Mouse (Mus musculus): ENCODE measurements around the gene Baz2a.
"Not testable (repeated sequence)": the region's sequence is repeated elsewhere in the genome, so short reads cannot be mapped to it uniquely, and the experiment has no call there.

Baz2a gene

DNA sequence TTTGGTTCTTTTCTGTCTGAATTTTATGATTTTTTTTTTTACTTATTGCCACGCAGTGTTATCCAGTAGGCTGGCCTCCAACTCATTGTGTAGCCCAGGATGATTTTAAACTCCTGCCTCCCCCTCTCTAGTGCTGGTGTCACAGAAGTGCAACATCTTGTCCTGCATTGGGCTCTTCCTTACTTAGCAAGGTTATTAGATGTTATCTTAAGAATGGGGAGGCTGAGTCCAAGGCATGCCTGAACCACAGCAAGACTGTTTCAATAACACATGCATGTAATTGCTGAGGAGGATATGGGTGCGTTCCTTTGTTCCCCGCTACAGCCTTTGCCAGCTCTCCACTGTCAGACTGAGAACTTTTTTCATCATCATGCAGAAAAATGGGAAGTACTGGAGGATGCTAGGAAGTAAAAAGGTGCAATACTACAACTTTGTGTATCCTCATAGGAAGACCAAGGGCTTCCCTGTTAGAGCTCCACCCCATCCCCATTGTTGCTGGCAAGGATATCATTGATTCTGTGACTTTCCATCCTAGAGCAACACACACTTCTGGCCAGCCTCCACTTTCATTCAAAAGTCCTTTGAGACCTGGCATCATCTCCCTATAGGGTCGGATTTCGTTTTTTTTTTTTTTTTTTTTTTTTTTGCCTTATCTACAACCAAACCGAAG, 9.4 kb upstream of the Baz2a start:
- no peak for DNase-seq (ENCODE audit: low read depth in 2 of 2, low spot score in 2 of 2)

DNA sequence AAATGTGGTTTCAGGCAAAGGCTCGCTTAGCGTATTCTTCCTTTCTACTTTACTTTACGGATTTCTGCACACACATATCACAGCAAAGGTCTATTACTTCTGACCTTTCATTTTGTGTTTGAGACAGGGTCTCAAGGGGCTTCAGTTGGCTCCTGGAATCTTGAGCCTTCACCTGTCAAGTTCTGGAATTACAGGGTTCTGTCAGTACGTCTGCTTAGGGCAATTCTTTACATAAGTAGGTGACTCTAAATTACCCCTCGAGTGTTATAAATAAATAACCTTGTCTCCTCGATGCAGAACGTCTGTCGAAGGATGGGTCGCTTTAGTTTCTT, 8.9 kb upstream of the Baz2a start:
- no peak for DNase-seq (ENCODE audit: low read depth in 2 of 2, low spot score in 2 of 2)

DNA sequence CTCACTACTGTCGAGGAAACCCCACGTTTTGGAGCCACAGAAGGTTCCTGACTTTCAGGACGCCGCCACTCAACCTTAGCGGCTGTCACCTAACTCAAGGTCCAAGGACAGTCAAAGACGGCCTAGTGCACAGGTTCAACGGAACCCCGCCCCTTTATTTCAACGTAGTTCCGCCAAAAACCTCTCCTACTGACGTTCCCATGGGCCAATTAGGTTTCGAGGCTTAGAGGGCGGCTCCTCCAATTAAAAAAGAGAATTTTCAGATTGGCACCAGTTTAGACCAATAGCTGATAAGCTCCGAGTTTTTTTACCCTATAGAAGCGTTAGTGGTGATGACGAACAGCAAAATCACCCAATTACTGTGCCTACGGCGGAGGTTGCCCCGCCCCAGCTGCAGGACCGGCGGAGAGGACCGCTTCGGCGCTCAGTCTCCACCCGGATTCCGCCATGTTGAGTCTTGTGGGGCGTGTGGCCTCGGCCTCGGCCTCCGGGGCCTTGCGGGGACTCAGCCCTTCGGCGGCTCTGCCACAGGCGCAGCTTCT, 8.4 kb upstream of the Baz2a start, which contains the start of gene Atp5b:
Gene Atp5b (plus strand): TSS at position 394 of the 542 bp plus-strand sequence.
- DNase-seq (ENCODE audit: low read depth in 2 of 2, low spot score in 2 of 2), result peak; percentile 94

DNA sequence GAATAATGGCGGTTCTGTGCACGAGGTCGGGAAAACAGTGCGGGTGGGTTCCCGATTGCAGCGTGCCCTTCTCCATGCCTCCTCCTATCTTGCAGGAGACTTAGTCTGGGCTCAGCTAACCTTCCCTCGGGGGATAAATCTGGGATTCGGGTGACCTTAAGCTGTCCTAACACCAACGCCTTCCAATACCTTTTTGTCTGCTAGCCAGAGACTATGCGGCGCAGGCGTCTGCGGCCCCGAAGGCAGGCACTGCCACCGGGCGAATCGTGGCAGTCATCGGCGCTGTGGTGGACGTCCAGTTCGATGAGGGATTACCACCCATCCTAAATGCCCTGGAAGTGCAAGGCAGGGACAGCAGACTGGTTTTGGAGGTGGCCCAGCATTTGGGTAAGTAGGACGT, 7.7 kb upstream of the Baz2a start:
- DNase-seq (ENCODE audit: low read depth in 2 of 2, low spot score in 2 of 2), result no peak

DNA sequence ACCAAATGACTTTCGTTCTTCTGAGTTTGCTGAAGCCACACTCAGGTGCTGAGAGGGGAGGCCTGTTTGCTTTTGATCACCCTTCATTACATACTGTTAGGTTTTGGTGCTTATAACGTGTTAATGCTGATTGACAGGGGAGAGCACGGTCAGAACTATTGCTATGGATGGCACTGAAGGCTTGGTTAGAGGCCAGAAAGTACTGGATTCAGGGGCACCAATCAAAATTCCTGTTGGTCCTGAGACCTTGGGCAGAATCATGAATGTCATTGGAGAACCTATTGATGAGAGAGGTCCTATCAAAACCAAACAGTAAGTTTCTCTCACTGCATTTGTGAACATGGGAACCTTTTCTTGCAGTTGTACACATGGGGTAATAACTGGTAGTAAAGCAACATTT, 7.2 kb upstream of the Baz2a start:
- no peak for DNase-seq (ENCODE audit: low read depth in 2 of 2, low spot score in 2 of 2)

DNA sequence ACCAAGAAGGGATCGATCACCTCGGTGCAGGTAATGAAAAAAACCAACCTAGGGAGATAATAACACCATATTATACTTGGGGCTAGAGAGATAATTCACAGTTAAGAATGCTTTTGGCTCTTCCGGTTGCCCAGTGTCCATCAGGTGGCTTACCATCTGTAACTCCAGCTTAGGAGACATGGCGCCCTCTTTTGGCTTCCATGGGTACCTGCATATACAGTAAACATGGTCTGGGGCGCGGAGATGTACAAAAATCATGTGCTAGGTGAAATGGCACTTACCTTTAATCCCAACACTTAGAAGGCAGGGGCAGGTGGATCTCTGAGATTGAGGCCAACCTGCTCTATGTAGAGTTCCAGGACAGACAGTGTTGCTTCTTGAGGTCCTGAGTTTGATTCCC, 5.0 kb upstream of the Baz2a start:
- DNase-seq (ENCODE audit: low read depth in 2 of 2, low spot score in 2 of 2), result peak; percentile 14 to 28

DNA sequence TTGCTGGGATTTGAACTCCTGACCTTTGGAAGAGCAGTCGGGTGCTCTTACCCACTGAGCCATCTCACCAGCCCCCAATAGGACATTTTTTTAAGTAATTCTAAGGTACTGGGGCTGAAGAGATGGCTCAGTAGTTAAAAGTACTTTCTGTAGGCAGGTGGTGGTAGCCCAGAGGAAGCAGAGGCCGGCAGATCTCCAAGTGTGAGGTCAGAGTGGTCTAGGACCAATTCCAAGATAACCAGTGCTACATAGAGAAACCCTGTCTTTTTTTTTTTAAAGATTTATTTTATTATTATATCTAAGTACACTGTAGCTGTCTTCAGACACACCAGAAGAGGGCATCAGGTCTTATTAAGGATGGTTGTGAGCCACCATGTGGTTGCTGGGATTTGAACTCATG, 4.2 kb upstream of the Baz2a start:
- not testable (repeated sequence) for DNase-seq (ENCODE audit: low read depth in 2 of 2, low spot score in 2 of 2)

DNA sequence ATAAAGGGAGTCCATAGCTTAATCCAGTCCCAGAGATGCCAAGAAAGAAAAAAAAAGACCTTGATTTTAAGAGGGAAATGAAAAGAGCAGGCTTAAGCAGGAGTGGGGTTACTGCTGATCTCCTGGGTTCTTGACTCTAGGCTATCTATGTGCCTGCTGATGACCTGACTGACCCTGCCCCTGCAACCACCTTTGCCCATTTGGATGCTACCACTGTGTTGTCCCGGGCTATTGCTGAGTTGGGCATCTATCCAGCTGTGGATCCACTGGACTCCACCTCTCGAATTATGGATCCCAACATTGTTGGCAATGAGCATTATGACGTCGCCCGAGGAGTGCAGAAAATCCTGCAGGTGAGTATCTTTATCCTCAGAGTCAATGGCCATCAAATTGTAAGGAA, 3.2 kb upstream of the Baz2a start:
- no peak for DNase-seq (ENCODE audit: low read depth in 2 of 2, low spot score in 2 of 2)

DNA sequence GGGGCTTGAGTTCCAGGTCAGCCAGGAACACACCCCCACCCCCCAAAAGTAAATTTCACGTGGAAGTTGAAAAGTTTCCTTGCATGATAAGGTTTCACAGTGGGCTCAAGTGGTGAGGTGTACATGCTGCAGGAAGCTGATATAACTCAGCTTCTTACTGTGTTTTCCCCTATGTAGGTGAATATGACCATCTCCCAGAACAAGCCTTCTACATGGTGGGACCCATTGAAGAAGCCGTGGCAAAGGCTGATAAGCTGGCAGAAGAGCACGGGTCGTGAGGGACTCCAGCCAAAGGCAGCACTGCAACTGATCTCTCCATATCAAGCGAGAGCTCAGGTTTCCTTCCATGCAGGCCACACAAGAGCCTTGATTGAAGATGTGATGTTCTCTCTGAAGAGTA, 1.5 kb upstream of the Baz2a start:
- no peak for DNase-seq (ENCODE audit: low read depth in 2 of 2, low spot score in 2 of 2)

DNA sequence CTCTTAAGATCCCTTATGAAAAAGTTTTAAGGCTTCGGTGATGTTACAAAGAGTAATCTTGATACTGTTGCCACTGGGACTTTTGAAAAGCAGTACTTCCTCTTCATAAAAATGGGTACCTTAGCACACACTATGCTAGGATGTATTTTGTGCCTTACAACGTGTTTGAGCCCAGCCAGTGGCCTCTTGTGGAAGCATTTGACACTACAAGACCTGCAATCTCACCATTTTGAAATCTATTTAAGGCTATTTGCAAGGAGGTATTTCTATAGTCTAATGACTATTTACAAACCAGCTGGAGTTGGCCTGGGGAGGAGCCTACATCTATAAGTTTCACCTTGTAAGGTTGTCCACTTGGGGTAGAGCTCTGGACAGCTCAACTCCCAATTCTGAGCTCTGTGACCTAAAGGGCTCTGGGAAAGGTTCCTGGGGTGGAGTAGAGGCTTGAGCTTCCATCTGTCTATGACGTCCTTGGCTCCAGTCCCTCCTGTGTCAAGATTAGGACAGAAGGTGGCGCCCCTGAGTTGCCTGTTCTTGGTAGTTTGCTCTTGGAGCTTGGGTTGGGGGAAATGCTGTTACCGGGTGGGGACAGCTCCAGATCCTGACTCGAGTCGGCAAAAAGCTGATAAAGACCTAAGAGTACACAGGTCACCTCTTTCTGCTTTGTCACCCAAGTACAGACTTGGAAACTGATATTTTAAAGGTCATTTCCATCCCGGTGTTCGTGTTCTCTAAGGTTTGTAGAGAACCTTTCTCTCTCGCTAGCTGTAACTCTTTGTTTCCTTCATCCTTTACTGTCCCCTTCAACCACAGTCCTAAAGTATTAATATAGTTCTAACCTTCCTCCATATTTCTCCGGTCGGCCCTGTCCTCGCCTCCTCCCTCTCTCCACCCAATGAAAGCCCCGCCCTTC, 470 bp upstream of the Baz2a start:
- DNase-seq (ENCODE audit: low read depth in 2 of 2, low spot score in 2 of 2), result peak; percentile 86 to 95

DNA sequence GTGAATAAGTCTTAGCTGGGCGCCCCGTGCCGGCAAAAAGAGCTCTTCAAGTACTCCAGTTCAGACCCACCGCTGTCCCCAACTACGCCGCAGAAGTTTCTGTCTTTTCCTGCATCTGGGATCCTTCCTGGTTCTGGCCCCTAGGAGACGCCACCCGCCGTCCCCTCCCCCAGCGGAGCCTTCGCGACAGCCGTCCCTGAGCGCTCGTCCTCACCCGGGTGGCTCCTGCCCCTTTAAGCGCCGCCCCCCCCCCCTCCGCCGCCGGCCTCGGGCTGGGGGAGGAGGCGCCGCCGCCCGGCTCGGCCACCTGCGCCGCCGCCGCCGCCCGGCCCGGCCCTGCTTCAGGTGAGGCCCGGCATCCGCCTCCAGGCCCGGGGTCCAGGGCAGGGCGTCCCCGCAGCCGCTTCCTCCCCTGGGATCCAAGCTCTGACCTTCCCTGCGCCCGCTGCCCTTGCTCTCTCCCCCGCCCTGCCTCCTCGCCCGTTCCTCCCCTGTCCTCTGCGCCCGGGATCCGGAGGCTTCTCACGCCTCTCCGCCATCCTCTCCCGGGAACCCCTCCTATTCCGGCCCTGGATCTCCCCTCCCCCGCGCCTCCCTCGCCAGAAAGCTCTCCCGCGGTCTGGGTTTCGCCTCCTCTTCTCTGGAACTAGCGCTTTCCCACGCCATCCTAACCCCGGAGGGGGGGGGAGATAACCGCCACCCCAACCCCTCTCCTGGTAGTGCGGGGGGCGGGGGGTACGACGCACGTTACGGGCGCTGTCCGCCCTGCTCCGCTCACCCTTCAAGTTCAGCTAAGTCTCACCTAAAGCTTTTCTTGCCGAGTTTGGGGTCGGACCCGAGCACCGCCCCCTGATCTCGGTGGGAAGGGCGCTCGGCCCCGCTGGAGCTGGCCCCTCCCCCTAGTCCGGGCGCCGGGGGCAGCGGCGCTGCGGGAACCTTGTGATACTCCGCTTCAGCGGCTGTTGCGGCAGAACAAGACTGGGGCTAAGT, 1.4 kb downstream of the Baz2a start:
- peak; percentile 30 to 31 for DNase-seq (ENCODE audit: low read depth in 2 of 2, low spot score in 2 of 2)

DNA sequence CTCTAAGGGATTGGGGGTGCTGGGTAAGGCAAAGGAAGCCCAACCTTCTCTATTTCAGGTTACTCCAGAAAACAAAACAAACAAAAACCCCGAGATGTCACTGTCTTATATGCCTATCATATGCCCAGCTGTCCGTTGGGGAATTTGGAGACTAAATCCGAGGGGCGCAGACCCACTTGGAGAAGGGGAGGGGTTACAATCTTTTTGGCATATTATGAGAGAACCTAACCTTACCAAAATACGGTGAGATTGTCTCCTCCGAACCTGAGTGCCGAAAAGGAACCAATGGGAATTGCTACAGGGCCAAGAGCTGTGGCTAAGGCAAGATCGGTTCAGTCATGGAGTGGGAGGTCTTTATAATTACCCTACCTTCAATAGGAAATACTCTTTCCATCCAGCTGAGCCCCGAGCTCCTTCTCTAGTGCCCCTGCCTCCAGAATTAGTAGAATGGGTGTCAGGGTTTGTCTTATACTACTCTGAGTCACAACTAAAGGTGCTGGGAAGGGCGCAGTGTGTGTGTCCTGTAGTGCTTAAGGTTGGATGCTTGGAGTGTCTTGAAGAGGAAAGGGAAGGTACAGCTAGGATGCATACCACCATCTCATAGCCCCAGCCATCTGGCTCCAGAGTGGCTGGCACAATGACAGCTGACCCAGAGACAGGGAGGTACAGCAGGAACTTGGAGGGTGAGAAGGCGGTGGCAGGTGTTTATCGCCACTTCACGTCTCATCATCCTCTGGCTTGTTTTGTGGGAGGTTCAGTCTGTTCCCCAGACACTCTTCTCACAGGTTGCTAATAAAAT, 2.3 kb downstream of the Baz2a start:
- DNase-seq (ENCODE audit: low read depth in 2 of 2, low spot score in 2 of 2), result peak in 1 of 2 experiments; percentile 30

DNA sequence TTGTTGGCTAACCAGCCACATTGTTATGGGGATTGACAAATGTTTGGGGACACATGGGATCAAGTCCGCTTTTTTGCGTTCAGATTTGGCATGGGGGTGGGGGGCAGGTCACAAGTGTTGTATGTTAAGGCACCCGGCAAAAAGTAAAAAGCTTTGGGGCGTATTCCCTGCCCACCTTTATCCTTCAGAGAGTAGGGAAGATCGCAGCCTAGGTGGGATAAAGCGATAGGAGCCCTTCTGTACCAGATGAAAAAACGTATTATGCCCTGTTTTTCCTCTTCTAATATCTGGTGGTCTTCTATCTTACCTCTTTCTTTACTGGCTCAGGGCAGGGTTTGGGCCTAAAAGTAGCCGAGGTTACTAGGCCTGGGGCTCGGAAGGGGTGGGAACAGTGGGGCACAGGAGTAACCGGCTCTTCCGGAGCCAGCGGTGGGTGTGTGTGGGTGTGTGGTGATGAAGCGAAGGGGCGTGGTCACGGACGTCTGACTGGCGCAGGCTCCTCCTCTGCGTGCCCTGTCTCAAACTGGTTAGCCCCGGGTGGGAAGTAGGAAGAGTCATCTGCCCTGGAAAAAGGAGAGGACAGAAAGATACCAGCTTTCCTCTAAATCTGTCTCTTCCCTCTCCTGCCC, 3.1 kb downstream of the Baz2a start:
- DNase-seq (ENCODE audit: low read depth in 2 of 2, low spot score in 2 of 2), result peak; percentile 79 to 86

DNA sequence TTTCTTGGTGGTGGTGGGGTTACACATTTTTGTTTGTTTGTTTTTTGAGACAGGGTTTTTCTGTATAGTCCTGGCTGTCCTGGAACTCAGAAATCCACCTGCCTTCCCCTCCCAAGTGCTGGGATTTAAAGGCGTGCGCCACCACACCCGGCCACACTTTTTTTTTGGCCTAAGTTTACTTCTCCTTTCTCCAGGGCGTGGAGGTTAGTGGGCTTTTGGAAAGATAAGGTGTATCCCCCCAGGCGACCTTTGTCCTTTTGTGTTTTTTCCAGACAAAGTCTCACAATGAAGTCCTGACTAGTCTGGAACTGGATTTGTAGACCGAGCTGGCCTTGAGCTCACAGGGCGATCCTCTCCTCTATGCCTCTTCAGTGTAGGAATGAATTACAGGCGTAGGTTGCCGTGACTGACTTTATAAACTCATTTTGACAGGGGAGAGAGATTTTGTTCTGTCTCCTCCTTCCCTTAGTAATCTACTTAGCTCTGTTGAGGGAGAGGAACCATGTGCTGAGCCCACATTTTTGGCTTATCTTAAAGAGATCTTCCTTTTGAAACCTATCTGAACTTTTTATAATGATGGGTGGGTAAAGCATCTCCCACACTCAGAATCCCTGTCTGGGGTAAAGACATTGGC, 3.7 kb downstream of the Baz2a start:
- no peak for DNase-seq (ENCODE audit: low read depth in 2 of 2, low spot score in 2 of 2)

DNA sequence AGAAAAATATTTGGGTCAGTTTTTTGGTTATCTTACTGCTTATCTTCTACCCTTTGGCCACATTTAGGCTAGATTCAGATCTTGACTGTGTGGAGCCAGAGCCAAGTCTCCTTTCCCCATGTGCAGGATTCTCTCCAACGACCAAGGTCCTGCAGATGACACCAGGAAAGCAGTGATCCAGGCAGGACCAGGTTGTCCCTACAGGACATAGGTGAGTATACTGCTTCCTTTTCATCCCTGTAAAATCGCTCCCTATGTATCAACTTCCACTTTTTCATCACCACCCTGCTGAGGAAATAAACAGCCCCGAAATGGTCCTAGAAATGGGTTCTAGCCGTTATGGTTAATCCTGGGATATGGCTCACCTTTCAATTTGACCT, 4.9 kb downstream of the Baz2a start:
- no peak for DNase-seq (ENCODE audit: low read depth in 2 of 2, low spot score in 2 of 2)

DNA sequence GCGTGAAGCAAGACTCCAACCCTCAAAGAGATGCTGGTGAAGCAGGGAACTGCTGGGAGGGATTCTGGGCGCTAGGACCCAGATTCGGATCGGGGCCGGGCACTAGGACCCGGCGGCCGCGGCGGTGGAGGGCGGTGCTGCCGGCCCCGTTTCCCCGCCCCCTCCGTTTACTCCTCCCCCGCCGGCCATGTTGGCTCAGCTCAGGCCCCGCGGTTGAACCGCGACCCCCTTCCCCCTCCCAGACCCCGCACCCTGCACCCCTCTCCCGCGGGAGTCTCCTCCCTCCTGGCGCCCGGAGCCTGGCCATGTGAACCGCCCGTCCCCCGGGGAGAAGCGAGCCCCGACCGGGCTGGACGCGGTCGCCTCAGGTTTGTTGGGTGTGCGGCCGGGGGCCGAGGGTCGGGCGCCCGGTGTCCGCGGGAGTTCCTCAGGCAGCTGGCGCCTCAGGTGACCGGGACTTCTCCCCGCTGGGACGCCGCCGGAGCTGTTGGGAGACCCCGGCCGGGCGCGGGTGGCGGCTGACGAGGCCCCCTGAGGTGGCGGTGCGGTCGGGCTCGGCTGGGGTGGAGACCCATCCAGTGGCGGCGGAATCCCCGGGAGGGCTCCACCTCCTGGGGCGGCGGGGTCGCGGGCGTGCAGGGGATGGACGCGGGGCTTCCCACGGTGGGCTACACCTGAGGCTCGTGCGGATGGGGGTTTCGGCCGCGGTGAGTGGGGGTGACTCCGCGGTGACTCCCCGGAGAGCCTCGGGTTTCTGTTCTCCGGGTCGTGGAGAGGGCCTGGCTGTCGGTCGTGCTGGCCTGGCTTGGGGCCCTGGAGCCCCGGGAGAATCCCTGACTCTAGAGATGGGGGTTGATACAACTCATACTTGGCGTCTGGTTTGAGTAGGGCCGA, 5.6 kb downstream of the Baz2a start:
- DNase-seq (ENCODE audit: low read depth in 2 of 2, low spot score in 2 of 2), result peak; percentile 69 to 76

DNA sequence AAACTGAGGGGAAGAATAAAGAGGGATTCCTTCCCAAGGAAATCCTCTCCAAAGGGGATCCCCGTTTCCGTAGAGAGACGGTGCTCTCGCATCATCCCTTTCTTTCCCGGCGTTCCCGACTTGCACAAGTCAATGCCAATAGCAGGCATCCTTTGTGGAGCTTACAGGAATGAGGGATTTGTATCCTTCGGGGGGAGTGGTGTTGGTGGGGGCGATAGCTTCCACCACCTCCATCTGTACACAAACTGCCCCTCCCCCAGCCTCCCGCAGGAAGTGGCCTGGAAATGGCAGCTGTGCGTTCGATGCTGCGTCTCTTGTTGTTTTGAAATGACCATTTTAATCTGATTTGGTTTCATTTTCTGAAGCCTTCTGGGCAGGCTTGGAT, 6.2 kb downstream of the Baz2a start:
- peak; percentile 23 to 58 for DNase-seq (ENCODE audit: low read depth in 2 of 2, low spot score in 2 of 2)

DNA sequence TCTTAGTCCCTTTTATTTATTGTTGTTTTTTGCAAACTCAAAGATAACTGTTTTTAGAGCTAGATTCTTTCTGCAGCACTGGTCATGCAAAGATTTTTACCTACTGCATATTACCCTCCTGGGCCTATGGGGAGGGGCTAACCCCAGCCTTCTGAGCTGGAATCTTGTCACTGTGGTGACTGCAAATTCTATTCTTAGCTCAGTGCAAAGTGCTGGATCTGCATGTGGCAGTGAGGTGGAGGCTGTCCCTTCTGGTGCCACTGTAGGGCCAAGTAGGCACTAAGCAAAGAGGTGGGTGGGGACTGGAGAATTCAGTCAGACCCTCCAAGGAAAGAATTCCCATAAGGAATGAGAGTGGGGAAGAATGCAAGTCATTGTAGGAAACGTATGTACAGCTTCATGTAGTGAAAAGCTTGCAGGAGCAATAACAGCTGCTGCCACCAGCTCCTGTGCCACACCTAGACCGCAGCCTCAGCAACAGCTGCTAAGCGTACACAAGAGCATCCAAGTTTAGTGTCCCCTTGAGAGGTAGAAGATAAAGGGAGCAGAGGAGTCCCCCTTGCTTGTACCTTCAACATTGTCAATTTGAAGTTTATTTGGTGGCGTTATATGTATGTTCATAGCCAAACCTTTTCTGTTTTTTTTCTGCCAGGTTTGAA, 18.9 kb downstream of the Baz2a start:
- DNase-seq (ENCODE audit: low read depth in 2 of 2, low spot score in 2 of 2), result no peak

Measured in CD8-positive naive resting alpha-beta T cell, adult 2 months (primary cell).